Mouse (Mus musculus) adrenal gland, postnatal 25 days (tissue): Measurements from ENCODE around the gene Zfp467. TPM values are rescaled to one million over a fixed set of nuclear protein-coding genes. Genes with fewer than 3 reads are reported as not detected.

Source experiments
- DNase-seq: peaks from one replicate; pipeline ENCODE4 v3.0.0; 2021; ENCODE audit warnings: mixed read lengths
- long read RNA-seq: library from polyadenylated mRNA; stranded (forward); transcript quantifications from one replicate; pipeline ENCODE4 v2.0.0, GENCODE M21; 2021
- total RNA-seq: library from RNA; stranded (reverse); gene quantifications from 2 replicates; pipeline ENCODE4 v1.2.3, GENCODE M21; 2021

Zfp467 gene
- 51.0 and 72.4 TPM in 2 replicates for total RNA-seq
- long read RNA-seq, partial matches to known transcripts = 2 of 20 reads
- long read RNA-seq, other reads (novel, unspliced or antisense) = 11 of 20 reads

DNA sequence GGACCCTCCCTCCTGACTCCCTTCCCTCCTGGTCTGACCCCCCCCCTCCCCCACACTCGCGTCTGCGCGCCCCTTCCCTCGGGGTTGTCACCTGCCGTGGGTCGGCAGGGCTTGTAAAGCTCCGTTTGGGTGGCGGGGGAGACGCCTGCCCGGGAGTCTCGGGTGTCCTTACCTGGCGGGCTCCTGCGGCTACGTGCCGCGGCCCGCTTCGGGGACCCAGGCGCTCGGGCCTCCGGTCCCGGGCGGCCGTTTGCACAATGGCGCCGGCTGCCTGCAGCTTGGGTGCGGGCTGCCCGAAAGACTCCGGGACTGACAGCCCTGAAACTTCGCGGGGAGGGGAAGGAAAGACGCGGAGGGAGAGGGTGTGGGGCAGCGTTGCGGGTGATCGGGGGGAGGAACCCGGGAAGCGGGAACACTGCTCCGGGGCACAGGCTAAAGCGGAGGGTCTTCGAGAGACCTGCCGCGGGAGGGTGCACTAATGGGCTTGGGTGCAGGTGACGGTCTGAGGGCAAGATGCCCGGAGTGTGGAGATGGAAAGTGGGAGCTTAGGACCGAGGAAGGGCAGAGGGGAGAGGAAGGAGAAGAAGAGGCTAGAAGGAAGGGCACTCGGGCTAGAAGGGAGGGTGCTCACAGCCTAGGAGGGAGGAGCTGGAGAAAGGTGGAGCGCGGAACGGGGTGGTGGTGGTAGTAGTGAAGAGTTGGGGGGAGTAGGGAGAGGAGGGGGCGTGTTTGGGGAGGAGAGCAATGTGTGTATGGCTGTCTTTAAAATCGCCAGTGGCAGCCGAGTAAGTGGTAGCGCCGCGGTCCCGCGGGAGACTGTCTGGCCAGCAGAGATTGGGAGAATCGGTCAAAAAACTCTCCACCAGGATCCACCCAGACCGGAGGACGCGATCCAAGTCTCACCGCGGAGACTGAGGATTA lies at the start of gene Zfp467:
TSS of gene Zfp467 (minus strand) at position 645 of the 921 bp plus-strand sequence.
- DNase-seq = peak; percentile 61

DNA sequence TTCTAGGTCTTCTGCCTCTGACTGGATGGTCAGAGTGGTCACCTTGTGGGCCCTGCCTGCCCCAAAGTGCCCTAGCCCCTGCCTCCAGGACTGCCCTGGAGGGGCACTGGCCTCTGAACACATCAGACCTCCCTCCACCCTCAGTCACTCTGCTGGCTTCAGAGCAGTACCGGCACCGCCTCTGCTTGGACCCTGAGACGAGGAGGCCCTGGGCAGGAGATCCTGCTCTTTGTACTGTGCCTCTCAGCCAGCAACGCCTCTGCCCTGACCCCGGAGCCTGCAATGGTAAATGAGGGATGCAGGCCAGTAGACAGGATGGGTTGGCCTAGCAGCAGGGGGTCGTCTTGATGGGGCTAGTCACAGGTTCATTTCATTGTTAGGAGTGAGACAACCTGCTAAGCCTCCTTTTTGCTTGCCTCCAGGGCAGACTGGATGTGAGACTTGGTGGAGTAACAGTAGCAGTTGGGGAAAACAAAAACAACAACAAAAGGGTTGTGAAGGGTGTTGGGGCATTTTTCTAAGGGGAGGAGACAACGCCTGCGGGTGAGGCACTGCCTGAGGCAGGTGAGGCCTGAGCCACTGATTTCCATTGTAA lies 47.6 kb upstream of the Zfp467 start:
- no peak for DNase-seq

DNA sequence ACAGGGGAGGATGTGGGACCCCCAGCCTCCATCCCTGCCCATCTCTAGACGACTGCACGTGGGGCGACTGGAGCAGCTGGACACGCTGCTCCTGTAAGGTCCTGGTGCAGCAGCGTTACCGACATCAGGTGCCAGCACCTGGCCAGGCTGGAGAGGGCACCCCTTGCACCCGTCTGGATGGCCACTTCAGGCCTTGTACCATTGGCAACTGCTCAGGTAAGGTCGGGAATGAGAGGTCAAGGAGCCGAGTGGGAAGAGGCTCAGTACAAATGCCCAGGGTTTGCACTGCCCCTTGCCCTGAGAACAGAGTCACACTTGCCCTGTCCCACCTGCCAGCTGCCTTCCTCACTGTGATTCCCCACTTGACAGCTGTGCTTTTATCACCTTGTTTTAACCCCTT lies 45.7 kb upstream of the Zfp467 start:
- no peak for DNase-seq

DNA sequence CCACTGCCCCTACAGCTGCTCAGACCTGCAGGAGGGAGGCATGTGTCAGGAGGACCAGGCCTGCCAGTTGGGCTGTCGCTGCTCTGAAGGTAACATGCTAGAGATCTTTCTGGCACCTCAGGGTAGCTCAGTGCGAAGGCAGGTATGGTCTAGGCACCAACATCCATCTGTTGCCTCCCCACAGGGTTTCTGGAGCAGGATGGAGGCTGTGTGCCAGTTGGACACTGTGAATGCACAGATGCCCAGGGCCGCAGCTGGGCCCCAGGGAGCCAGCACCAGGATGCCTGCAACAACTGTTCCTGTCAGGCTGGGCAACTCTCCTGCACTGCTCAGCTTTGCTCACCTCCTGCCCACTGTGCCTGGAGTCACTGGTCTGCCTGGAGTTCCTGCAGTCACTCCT lies 44.1 kb upstream of the Zfp467 start:
- DNase-seq = no peak

DNA sequence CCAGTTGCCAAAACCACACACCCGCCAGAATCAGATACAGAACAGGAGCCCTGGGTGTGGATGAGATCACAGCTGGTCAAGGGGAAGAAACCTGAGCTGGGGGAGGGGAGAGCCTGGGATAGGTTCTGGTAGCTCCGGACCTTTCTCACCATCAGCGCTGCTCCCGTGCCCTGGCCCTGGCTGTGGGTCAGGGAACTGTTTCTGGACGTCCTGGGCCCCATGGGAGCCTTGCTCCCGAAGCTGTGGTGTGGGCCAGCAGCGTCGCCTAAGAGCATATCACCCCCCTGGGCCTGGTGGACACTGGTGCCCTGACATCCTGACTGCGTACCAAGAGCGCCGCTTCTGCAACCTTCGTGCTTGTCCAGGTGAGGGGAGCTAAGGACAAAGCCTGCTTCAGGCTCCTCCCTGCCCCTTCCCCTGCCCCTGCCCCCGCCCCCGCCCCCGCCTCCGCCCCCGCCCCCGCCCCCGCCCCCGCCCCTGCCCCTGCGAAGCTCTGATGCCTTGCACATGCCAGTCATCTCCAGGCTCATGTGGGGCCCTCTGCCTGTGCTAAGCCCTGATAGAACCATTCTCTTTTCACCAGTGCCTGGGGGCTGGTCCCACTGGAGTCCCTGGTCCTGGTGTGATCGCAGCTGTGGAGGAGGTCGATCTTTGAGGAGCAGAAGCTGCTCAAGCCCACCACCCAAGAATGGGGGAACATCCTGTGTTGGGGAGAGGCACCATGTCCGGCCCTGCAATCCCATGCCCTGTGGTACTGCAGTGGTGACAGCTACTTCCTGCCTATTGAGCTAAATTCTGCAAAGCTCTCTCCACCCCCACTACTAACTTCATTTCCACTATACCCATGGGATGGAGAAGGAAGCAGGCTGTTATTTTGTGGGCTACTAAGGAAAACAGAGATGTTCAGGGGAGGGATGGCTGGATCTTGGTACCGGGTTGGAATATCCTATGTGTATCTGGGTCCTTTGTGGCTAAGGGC lies 42.4 kb upstream of the Zfp467 start:
- DNase-seq = no peak

DNA sequence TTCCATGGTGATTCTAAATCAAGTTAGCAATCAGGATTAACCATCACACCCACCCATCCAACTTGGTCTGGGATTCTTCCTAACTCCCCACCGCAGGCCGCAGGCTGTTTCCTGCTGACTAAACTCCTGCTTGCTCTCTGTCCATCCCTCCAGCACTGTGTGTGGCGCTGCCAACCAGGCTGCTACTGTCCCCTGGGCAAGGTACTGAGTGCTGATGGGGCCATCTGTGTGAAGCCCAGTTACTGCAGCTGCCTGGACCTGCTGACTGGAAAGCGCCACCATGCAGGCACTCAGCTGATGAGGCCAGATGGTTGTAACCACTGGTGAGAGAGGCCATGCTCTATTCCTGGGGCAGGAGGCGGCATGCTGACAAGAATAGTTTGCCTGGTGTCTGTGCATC lies 36.9 kb upstream of the Zfp467 start:
- no peak for DNase-seq

DNA sequence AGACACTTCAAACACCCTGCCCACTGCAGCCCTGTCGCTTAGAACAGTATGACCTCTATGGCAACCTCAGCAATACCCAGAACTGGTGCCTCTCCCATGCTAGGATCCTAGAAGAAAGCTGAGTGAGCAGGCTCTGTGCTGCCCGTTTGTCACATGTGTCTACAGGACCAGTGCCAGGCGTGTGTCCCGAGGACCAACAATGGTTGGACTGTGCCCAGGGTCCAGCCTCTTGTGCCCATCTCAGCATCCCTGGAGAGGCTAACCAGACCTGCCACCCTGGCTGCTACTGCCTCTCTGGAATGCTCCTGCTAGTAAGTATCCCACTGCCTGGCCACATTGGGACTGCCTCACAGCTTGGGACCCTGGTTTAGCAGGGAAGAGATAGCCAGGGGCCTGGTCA lies 32.8 kb upstream of the Zfp467 start:
- DNase-seq = no peak

DNA sequence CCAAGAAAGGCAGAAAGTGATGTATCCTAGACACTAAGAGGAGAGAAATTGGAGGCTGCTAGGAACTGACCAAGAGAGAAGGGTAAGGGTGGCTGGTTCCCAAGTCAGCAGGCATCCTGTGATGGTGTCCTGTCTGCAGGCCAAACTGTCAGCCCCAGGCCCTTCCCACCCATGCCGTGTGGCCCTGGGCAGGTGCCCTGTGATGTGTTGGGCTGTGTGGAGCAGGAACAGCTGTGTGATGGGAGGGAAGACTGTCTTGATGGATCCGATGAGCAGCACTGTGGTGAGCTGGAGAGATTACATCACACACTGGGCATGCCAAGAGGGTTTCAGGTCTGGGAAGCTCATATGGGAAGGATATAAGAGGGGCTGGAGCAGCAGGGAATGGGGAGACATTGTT lies 25.1 kb upstream of the Zfp467 start:
- DNase-seq = no peak

DNA sequence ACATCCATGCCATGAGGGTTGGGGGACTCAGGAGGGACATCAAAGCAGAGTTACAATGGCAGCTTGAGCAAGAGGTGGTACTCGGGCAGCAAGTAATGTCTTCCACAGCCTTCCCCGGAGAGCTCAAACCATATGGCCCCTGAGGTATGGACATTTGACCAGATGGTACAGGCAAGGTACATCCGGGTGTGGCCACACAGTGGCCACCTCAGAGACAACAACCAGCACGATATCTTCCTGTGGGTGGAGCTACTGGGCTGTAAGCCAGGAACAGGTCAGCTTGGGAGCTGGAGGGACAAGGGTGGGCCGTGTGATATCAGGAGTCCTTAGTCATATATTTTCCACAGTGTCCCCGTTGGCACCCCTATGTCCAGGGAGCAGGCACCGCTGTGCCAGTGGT lies 21.9 kb upstream of the Zfp467 start:
- DNase-seq = no peak

DNA sequence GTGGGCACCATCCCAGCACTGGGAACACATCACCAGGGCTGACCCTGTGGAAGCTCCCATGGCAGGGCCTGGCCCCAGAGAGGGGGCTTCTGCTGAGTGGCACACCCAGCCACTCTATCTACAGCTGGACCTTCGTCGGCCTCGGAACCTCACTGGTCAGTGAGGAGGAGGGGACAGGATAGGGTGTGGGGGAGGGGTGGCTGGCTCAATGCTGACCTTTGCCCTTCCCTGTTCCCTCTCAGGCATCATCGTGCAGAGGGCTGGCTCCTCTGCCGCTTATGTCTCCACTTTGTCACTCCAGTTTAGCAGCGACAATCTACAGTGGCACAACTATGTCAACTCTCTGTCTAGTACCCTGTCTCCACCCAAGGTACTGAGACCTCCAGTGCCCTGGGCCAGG lies 21.1 kb upstream of the Zfp467 start:
- no peak for DNase-seq

DNA sequence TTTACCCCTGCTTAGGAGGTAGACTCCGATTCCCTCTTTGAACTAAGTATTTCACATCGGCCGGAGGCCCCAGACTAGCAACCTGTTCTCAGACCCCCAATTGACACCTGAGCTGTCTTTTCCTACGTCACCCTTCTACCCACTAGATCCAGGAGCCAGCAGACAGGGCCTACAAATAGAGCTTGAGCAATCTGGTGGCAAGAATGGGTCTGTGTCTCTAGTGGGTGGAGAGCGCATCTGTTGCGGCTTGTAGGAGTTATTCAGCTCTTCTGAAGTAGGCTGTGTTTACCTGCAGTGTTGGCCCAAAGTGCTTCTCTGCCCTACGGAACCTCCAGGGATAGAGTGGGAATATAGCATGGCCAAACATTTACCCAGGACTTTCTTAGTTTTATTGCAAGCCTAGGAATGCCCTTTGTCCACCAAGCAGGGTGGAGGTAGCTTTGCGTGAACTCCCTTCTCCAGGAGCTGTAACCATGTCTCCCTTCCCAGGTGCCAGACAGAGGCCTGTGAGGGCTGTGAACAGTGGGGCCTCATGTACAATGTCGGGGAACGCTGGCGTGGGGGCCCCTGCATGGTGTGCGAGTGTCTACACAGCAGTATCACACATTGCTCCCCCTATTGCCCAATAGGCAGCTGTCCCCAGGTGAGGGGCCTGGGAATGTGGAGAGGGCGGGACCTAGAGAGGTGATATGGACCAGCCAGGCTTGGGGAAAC lies 19.5 kb upstream of the Zfp467 start:
- DNase-seq = no peak

DNA sequence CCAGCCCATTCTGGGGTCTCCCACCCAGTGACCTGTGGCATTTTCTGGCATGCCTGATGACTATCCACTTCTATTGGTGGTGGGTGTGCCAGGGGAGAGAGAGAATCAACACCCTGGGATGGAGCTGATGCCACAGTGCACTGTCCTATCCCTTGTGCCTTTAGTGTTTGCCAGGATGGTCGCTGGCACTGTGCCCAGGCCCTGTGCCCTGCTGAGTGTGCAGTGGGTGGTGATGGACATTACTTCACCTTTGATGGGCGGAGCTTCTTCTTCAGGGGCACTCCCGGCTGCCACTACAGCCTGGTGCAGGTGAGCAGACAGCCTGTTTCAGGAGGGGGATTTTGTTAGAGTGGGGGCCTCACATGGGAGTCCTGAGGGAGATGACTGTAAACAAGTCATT lies 7.1 kb upstream of the Zfp467 start:
- no peak for DNase-seq

DNA sequence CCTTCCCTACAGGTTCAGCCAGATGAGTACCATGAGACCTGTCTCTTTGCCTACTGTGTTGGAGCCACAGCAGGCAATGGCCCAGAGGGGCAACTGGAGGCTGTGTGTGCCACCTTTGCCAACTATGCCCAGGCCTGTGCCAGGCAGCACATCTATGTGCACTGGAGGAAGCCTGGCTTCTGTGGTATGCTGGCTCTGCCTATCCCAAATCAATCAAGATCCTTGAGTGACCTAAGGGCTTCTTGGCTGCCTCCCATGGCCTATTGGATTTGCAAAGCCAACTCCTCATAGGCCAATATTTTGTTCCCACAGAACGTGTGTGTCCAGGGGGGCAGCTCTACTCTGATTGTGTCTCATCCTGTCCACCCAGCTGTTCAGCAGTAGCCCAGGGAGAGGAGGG lies 6.5 kb upstream of the Zfp467 start:
- DNase-seq = no peak

DNA sequence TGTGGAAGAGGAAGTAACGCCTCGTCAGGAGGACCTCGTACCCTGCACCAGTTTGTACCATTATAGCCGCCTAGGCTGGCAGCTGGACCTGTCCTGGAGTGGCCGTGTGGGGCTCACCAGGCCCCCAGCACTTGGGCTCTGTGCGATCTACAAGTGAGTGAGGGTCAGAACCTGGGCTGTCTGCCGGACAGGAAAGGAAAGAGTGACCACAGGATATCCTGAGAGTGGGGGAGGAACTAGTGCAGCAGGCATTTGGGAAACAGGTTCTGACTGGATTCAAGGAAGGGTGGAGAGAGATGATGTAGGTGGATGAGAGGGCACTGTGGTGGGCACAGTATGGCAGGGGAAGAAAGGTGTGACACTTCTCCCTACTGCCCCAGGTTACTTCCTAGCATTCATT lies 2.9 kb upstream of the Zfp467 start:
- no peak for DNase-seq

DNA sequence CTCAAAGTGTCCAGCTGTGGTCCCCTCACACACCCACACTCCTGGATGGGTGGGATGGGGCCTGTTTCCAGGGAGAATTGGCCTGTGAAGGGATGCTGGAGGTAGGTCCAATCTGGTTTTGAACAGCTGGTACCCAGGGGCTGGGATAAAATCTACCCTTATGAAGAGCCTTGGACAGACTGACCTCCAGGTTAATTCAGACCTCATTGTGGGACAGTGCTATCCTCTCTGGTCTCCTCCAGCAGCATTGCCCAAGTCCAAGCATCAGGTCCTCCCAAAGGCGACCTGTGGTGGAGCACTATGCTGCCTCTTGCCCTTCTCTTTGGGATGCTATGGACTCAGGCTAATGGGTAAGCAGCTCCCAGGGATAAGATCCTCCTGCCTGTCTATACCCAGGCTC lies 2.3 kb upstream of the Zfp467 start, which contains the start of gene Sspo:
TSS of gene Sspo (plus strand) at position 301 of the 400 bp plus-strand sequence.
- no peak for DNase-seq

DNA sequence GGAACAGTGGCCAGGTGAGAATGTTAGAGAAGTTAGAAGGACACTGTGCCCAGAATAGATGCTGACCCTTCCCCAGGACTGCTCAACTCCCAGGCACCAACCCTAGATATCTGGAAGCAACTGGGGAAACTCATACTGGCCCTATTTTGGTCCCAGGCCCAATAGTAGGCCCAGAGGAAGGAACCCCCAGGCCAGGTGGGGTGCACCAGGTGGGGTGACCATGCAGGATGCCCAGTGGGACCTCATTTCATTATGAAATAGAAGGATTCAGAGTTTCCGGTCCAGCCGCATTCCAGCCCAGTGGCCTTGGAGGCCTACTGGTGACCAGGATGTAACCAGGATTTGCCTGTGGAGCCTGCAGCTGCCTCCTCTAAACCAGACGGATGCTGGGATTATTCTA lies 1.3 kb upstream of the Zfp467 start:
- no peak for DNase-seq

DNA sequence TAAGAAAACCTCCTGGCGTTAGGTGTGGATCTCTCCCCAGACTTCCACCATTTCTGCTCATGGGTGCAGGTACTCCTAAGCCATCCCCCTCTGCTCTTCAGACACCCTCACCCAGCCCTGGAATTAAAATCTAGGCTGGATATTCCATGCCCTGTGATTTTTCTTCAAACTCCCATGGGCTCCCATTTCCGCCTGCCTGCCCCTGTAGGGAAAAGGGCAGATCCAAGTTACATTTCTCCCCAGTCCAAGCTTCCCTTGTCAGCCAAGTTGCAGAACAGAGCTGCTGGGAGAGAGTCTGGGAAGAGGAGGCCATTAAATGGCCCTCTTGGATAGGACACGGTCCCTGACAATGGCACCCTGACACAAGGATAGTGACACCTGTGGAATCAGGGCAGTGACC lies 631 bp upstream of the Zfp467 start:
- no peak for DNase-seq

DNA sequence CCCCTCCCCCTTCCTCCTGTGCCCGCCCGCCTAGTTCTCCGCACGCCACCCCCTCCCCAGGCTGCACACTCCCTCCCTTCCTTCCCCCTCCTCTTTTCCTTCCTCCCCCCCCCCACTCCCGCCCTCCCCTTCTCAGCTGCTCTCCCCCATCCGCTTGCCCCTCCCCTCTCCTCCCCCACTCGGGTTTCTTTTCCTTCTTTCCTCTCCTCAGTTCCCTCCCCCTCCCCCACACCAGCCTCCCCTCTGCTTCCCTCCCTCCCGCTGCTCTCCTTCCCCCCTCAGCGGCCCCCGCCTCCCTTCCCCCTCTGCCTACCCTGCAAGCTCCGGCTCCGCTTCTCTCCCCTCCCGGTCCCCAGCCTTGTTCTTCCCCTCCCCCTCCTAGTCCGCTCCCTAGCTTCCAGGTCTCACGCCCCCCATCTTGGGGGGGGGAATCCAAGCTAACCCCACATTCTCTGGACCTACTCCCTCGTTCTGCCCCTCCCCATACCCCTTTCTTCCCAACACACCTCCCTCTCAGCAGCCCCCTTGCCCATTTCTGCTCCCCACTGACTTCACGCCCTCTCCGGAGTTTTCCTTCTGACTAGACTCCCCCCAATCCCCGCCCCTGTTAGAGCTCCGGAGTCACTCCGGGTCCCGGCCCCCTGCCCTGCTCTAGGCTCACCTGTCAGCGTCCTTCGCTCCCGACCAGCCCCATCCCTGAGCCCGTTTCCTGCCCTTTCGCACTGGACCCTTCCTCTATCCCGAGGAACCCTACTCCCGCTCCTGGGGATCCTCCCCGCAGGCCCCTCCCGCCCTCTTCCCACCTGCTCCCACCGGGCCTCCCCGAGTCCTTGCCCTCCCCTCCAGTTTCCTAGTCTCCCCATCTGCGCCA lies 1.1 kb downstream of the Zfp467 start:
- peak; percentile 79 for DNase-seq

DNA sequence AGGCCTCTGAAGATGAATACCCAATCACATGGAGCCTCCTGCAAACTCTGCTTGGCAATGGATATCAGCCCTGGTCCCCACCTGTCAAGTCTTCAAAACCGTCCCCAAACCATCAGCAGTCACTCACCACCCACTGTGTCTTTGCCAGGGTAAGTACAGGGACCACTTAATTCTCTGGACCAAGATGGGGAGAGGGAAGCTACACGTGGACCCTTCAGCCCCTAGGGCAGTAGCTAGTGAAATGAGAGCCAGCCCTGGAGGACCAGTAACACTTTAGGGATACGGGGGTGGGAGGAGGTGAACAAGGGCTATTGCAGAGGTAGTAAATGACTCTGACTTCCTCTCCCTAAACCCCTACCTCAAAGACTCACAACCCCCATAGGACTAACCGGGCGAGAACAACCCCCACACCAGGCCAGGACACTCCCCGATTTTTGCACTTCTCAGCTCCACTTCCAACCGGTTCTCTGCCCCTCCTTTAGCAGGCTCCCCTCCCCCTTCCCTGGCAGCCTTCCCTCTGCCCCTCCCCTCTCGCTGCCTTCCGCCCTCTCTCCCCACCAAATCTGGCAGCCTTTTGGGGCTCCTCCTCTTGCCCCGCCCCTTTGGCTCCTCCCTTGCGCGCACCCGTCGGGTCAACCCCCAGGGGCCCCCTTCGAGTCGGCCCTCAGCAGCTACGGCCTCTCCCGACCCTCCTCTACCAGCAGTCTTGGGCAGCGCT lies 1.9 kb downstream of the Zfp467 start:
- peak; percentile 97 for DNase-seq
